Mouse (Mus musculus) intestine, postnatal 0 days (tissue): ENCODE measurements around the gene Sept9. TPM values are rescaled to one million over a fixed set of nuclear protein-coding genes. Genes with fewer than 3 reads are reported as not detected.

ENCODE experiments used
- ATAC-seq: fragments of 200-750 bp; cut with Nextera tagmentation; 2 replicates; pipeline ENCODE4 v1.8.0; 2017; ENCODE audit warnings: mild to moderate bottlenecking, moderate TSS enrichment, moderate library complexity
- H3K27ac ChIP-seq: fragments of 300-500 bp; sonication (generic); 2 replicates; pipeline ENCODE4 v1.5.1; 2014; ENCODE audit warnings: mild to moderate bottlenecking, low read depth, low read length, moderate library complexity
- H3K27me3 ChIP-seq: fragments of 300-500 bp; sonication (generic); replicated peaks from 2 replicates; pipeline ENCODE4 v1.6.1; 2014; ENCODE audit warnings: low read length, mixed read lengths; ENCODE audit not compliant: control insufficient read depth, insufficient read depth
- H3K36me3 ChIP-seq: fragments of 300-500 bp; sonication (generic); 2 replicates; pipeline ENCODE4 v1.6.1; 2014; ENCODE audit warnings: mild to moderate bottlenecking, moderate library complexity; ENCODE audit not compliant: control insufficient read depth, insufficient read depth
- H3K4me1 ChIP-seq: fragments of 300-500 bp; sonication (generic); replicated peaks from 2 replicates; pipeline ENCODE4 v1.6.1; 2014; ENCODE audit warnings: antibody characterized with exemption, low read length, mixed read lengths; ENCODE audit not compliant: control insufficient read depth, insufficient read depth
- H3K4me2 ChIP-seq: fragments of 300-500 bp; sonication (generic); replicated peaks from 2 replicates; pipeline ENCODE4 v1.6.1; 2014; ENCODE audit warnings: low read depth, mild to moderate bottlenecking, moderate library complexity
- H3K4me3 ChIP-seq: fragments of 300-500 bp; sonication (generic); 2 replicates; pipeline ENCODE4 v1.5.1; 2014; ENCODE audit warnings: low read depth, low read length
- H3K9ac ChIP-seq: fragments of 300-500 bp; sonication (generic); 2 replicates; pipeline ENCODE4 v1.6.1; 2014; ENCODE audit warnings: mild to moderate bottlenecking, low read depth, low read length
- H3K9me3 ChIP-seq: fragments of 300-500 bp; sonication (generic); 2 replicates; pipeline ENCODE4 v1.6.1; 2016; ENCODE audit warnings: mixed run types; ENCODE audit not compliant: control insufficient read depth
- CTCF ChIP-seq: sonication (generic); IDR thresholded peaks from 2 replicates; pipeline ENCODE4 v1.5.1; 2016; ENCODE audit warnings: low read depth, mild to moderate bottlenecking, control low read depth, antibody characterized with exemption, moderate library complexity
- WGBS: fragments of 180-500 bp; shearing (Covaris S2); extraction: QIAGEN DNeasy Blood & Tissue Kit; methylation state at CpG from one replicate; pipeline ENCODE4 v1.1.7; 2014; 5-methylcytosine and 5-hydroxymethylcytosine counted together
- polyA plus RNA-seq: library from polyadenylated mRNA; unstranded; fragments of >200 nt; fragmentation: Nextera tagmentation; extraction: Ambion mirVana; gene quantifications from 2 replicates; pipeline ENCODE4 v1.2.1, GENCODE M21; 2015

Sept9 gene
- polyA plus RNA-seq, 1 experiment from 2014 or later: 74.5 TPM

DNA sequence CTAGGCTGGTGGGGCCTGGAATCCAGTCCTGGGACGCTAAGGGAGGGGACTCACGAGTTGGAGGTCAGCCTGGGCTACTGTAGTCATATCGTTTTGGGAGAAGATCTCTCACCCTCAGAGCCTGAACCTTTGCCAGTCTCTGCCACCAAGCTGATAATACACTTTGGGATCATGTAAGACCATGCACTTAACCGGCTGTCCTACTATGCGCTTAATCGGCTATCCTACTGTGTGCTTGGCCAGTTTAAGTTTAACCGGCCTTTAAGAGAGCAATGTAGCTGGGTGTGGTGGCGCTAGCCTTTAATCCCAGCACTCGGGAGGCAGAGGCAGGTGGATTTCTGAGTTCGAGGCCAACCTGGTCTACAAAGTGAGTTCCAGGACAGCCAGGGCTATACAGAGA, 173.1 kb downstream of the Sept9 start:
- H3K27ac ChIP-seq: no peak overlapping the region
- WGBS: 88% methylated on average over 10 of the region's 10 CpGs
- no peaks in the 10 kb centered on the region for H3K4me1 ChIP-seq
- H3K9ac ChIP-seq: no peak overlapping the region
- H3K36me3 ChIP-seq: no peaks in the 10 kb centered on the region
- no peaks in the 10 kb centered on the region for H3K9me3 ChIP-seq
- H3K4me3 ChIP-seq: no peak overlapping the region
- no peak for TF ChIP-seq CTCF
- H3K27me3 ChIP-seq: no peaks in the 10 kb centered on the region
- no peak for ATAC-seq
- H3K4me2 ChIP-seq: no peak overlapping the region

DNA sequence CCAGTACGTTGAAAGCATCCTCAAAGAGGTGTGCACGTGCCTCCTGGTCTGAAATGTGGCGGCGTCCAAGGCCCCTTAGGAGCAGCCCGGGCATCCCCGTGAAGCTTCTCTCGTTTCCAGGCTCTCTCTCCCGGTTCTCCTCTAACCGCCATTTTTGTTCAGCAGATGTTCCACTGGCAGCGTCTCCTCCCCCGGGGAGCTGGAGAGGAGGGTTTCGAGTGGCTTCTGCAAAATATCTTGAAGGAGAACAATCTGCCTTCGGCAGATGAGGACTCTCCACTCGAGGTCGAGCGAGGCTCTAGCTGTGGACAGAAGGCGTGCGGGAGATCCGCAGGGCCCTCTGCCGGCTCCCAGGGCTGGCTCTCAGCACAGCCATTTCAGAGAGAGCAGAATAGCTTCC, 173.7 kb downstream of the Sept9 start:
- Histone ChIP-seq H3K27me3 (no peaks in the 10 kb centered on the region), H3K4me1 (no peaks in the 10 kb centered on the region), H3K9me3 (no peaks in the 10 kb centered on the region), H3K4me3 (no peak overlapping the region), H3K4me2 (no peak overlapping the region), H3K36me3 (no peaks in the 10 kb centered on the region), H3K27ac (no peak overlapping the region), H3K9ac (no peak overlapping the region)
- WGBS: 73% methylated on average over 20 of the region's 20 CpGs
- TF ChIP-seq CTCF: no peak
- ATAC-seq: no peak

DNA sequence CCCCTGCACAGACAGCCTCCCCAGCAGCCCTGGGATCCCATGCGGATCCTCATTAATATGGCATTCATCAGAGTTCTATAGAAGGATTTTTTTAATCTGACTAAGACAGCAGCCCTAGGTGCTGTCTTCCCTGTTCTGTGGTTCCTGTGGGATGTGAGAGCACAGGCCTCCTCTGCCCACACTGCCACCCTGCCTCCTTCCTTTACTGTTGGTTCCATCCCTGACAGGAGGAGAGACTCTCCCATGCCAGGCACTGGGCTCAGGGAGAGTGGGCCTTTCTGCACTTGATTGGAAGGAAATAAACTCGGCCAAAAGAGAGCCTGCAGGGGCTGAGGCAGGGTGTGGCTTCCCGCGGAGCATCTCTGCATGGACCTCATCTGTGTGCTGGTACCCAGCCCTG, 174.4 kb downstream of the Sept9 start:
- Histone ChIP-seq H3K36me3 (no peaks in the 10 kb centered on the region), H3K27ac (no peak overlapping the region), H3K4me3 (no peak overlapping the region), H3K9ac (no peak overlapping the region), H3K9me3 (no peaks in the 10 kb centered on the region), H3K4me1 (no peaks in the 10 kb centered on the region), H3K27me3 (no peaks in the 10 kb centered on the region), H3K4me2 (no peak overlapping the region)
- ATAC-seq: no peak
- 40% methylated on average over 4 of the region's 4 CpGs for whole genome bisulfite sequencing
- TF ChIP-seq CTCF: no peak

DNA sequence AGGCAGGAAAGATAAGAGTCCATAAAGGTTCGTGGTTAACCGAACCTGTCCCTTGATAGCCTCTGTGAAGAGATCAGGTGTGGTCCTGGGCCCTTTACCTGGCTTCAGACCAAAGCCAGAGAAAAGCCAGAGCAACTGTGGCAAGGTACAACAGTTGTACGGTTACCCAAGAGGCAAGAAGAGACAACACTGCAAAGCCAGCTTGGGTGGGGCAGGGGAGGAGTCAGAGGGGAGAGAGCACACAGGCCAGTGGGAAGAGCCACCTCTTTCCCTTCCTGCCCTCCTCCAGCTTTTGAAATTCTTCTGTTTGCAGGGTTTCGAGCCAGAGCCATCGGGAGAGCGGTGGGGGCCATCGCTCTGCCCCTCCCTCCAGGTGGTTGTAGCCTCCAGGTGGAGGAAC, 174.8 kb downstream of the Sept9 start:
- WGBS: 25% methylated on average over 7 of the region's 7 CpGs
- Histone ChIP-seq H3K9ac (no peak overlapping the region), H3K36me3 (no peaks in the 10 kb centered on the region), H3K4me3 (no peak overlapping the region), H3K27me3 (no peaks in the 10 kb centered on the region), H3K4me2 (no peak overlapping the region), H3K4me1 (no peaks in the 10 kb centered on the region), H3K9me3 (no peaks in the 10 kb centered on the region), H3K27ac (no peak overlapping the region)
- ATAC-seq: no peak
- TF ChIP-seq CTCF: no peak

DNA sequence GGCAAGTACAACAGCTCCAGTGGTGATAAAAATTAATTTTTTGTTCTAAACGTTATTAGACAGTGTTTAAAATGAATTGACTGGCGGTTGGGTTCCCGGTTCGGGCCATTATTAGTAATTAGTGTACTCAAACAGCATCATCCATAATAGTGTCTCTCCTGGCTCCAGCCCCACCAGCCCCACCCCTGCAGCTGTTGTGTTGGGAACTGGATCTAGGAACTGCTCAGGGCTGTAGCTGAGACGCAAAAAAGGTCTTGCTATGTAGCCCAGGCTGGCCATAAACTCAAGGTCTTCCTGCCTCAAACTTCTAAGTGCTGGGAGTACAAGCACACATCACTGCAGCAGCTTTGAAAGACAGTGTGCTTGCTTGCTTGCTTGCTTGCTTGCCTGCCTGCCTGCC, 180.3 kb downstream of the Sept9 start:
- H3K4me1 ChIP-seq: no peaks in the 10 kb centered on the region
- no peak for ATAC-seq
- H3K4me2 ChIP-seq: no peak overlapping the region
- H3K9me3 ChIP-seq: no peaks in the 10 kb centered on the region
- no peak for TF ChIP-seq CTCF
- no peak overlapping the region for H3K27ac ChIP-seq
- WGBS: 64% methylated on average over 5 of the region's 5 CpGs
- no peak overlapping the region for H3K9ac ChIP-seq
- no peaks in the 10 kb centered on the region for H3K36me3 ChIP-seq
- H3K4me3 ChIP-seq: no peak overlapping the region
- H3K27me3 ChIP-seq: 0 out of 2 replicates have a peak, but pooled peaks cover 4% of the 10 kb centered on the region

DNA sequence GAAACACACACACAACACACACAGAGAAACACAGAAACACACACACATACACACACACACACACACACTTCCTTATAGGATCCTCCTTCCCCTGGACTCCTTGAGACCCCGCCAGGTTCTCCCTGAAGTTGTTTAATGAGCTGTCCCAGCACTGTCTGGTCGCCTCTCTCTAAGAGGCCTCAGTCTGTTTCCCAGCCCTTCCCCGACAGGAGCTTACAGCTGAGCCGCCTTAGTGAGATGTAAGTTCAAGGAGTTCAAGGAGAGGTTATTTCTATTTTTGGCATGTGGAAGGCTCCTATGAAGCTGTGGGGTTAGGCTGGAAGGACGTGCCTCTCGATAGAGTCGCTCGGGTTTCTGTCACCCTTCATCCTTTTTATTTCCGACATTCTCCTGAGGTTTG, 184.8 kb downstream of the Sept9 start:
- no peak overlapping the region for H3K4me2 ChIP-seq

DNA sequence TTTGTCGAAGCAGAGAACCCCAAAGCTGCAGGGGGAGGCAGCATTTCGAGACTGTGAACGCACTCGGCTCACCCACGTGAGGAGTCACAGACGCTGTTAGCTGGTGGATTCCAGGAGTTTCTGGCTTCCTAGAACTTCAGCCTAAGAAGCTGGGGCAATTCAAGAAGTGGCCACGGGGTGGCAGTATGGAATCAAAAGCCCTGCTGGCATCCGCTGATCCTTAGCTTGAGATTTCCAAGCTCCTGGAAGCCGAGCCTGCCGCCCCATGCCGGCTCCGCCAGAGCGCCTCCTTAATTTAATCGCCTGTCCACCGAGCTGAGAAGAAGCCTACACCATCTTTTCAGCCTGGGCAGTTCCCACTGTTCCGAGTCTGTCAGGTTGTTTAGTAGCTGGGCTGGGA, 185.4 kb downstream of the Sept9 start:
- no peaks in the 10 kb centered on the region for H3K36me3 ChIP-seq
- H3K4me1 ChIP-seq: no peaks in the 10 kb centered on the region
- WGBS: 1% methylated on average over 16 of the region's 16 CpGs
- peak; percentile 14; the same call in 1 of the 2 replicates for ATAC-seq
- H3K4me3 ChIP-seq: peak overlapping the region; percentile 9; the same call in 1 of the 2 replicates
- no peaks in the 10 kb centered on the region for H3K9me3 ChIP-seq
- TF ChIP-seq CTCF: peak; percentile 93
- no peak overlapping the region for H3K27ac ChIP-seq
- H3K9ac ChIP-seq: no peak overlapping the region
- peaks cover 10% of the 10 kb centered on the region; the same call in 1 of the 2 replicates for H3K27me3 ChIP-seq
- peak overlapping the region; percentile 44 for H3K4me2 ChIP-seq

More for the DNA sequence above, 184.8 kb downstream of the Sept9 start:
- Histone ChIP-seq H3K9me3 (no peaks in the 10 kb centered on the region), H3K27me3 (peaks cover 10% of the 10 kb centered on the region; the same call in 1 of the 2 replicates), H3K4me1 (no peaks in the 10 kb centered on the region), H3K27ac (no peak overlapping the region), H3K36me3 (no peaks in the 10 kb centered on the region), H3K9ac (no peak overlapping the region), H3K4me3 (no peak overlapping the region)
- no peak for TF ChIP-seq CTCF
- 11% methylated on average over 9 of the region's 9 CpGs for WGBS
- 0 out of 2 replicates have a peak, but pooled peaks have one; percentile 10 for ATAC-seq
